Mouse (Mus musculus) cerebellum, postnatal 10 days (tissue): Measurements from ENCODE around the gene Abhd16b.

Experiments
- DNase-seq, 2 experiments: peaks; one replicate each; pipeline ENCODE4 v3.0.0; 2021; ENCODE audit warnings: mixed read lengths in 2 of 2

Gene Abhd16b

GRCm38 (mm10) chr2:181493156-181493927, at the start of gene Abhd16b:
Abhd16b (plus strand) TSS chr2:181493206.
- peak; percentile 49 to 54 for DNase-seq

- peak; percentile 34 to 48 for DNase-seq
Measured at GRCm38 (mm10) chr2:181452181-181452580, 40.8 kb upstream of the Abhd16b start.

- DNase-seq: peak; percentile 32 to 39
Measured at GRCm38 (mm10) chr2:181453274-181453673, 39.7 kb upstream of the Abhd16b start.

- peak; percentile 26 to 47 for DNase-seq
Measured at GRCm38 (mm10) chr2:181455899-181456298, 37.1 kb upstream of the Abhd16b start.

GRCm38 (mm10) chr2:181457831-181458230, 35.2 kb upstream of the Abhd16b start:
- DNase-seq: peak; percentile 43 to 49

- DNase-seq: peak; percentile 72 to 74
Measured at GRCm38 (mm10) chr2:181458411-181459152, 34.4 kb upstream of the Abhd16b start.

- DNase-seq: peak; percentile 96 to 97
Measured at GRCm38 (mm10) chr2:181459153-181459672, 33.8 kb upstream of the Abhd16b start, which contains the start of gene Zbtb46. Zbtb46 (minus strand) TSS chr2:181459426.

GRCm38 (mm10) chr2:181459673-181460621, 33.1 kb upstream of the Abhd16b start:
- peak; percentile 81 to 85 for DNase-seq

- DNase-seq: peak; percentile 42 to 45
Measured at GRCm38 (mm10) chr2:181461536-181462100, 31.4 kb upstream of the Abhd16b start.

- DNase-seq: peak; percentile 67 to 73
Measured at GRCm38 (mm10) chr2:181462604-181463003, 30.4 kb upstream of the Abhd16b start.

GRCm38 (mm10) chr2:181463008-181463738, 29.8 kb upstream of the Abhd16b start:
- peak; percentile 98 for DNase-seq

GRCm38 (mm10) chr2:181465423-181465822, 27.6 kb upstream of the Abhd16b start:
- peak in 1 of 2 experiments; percentile 18 for DNase-seq

GRCm38 (mm10) chr2:181470285-181470684, 22.7 kb upstream of the Abhd16b start:
- DNase-seq: no peak

- peak; percentile 35 to 45 for DNase-seq
Measured at GRCm38 (mm10) chr2:181471246-181471645, 21.8 kb upstream of the Abhd16b start.

GRCm38 (mm10) chr2:181472256-181472827, 20.7 kb upstream of the Abhd16b start:
- DNase-seq: peak in 1 of 2 experiments; percentile 20

GRCm38 (mm10) chr2:181483120-181483519, 9.9 kb upstream of the Abhd16b start:
- no peak for DNase-seq

- peak; percentile 86 to 88 for DNase-seq
Measured at GRCm38 (mm10) chr2:181483562-181484318, 9.3 kb upstream of the Abhd16b start.

GRCm38 (mm10) chr2:181484456-181485233, 8.4 kb upstream of the Abhd16b start:
- peak; percentile 63 to 67 for DNase-seq

GRCm38 (mm10) chr2:181485741-181486140, 7.3 kb upstream of the Abhd16b start:
- DNase-seq: no peak
